Mouse (Mus musculus) myocyte (in vitro differentiated cells): Measurements from ENCODE around the gene Ins2.

Experiments
- CEBPB ChIP-seq: IDR thresholded peaks from 2 replicates; pipeline ENCODE4 v1.6.1; 2011; ENCODE audit warnings: mild to moderate bottlenecking, moderate library complexity; ENCODE audit not compliant: poor library complexity, insufficient read depth, severe bottlenecking
- MYOD1 ChIP-seq, 3 experiments: IDR thresholded peaks; one replicate each; pipeline ENCODE4 v1.6.1; 2011; ENCODE audit warnings: control low read depth in 2 of 3, low read depth in 2 of 3, mild to moderate bottlenecking in 2 of 3, moderate library complexity in 1 of 3; ENCODE audit not compliant: insufficient read length in 2 of 3, control insufficient read depth in 1 of 3
- POLR2A ChIP-seq: IDR thresholded peaks from one replicate; pipeline ENCODE4 v1.6.1; 2011; ENCODE audit warnings: low read depth, mild to moderate bottlenecking, control low read depth, moderate library complexity; ENCODE audit not compliant: insufficient read length
- POLR2AphosphoS2 ChIP-seq: IDR thresholded peaks from one replicate; pipeline ENCODE4 v1.6.1; 2011; ENCODE audit warnings: low read depth, control low read depth; ENCODE audit not compliant: insufficient read length
- USF1 ChIP-seq: IDR thresholded peaks from one replicate; pipeline ENCODE4 v1.6.1; 2011; ENCODE audit warnings: low read depth, mild to moderate bottlenecking, control low read depth, moderate library complexity

DNA sequence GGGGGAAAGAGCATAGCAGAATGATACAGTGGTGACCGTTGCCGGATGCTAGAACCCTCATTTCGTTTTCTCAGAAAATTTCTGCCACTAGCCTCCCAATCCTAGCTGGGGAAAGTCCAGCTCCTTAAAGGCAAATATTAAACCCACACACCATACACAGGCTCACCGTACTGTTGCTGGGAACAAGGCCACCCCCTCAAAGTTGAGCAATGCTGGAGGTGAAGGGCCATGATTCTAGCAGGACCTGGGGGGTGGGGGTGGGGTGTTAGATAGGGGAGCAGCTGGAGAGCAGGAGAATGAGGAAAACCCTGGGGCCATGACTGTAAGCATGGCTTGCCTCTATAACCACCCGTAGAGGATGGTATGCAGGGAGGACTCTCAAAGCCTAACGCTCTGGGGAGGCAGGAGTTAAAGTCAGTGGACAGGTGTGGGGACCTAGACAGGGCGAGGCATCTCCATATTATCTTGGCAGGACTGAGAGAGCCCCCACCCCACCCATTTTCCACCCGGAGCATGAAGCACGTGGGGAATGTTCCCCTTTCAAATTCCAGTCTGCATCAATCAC lies 78.6 kb downstream of the Ins2 start:
- TF ChIP-seq USF1 (no peak), POLR2A (no peak), MYOD1 (IDR thresholded peaks at IDR 0.05; ENCODE audit: control insufficient read depth in 1 of 3, insufficient read length in 2 of 3, low read depth in 2 of 3) (no peak), POLR2AphosphoS2 (no peak), CEBPB (no peak)
